In the genomic region with DNA sequence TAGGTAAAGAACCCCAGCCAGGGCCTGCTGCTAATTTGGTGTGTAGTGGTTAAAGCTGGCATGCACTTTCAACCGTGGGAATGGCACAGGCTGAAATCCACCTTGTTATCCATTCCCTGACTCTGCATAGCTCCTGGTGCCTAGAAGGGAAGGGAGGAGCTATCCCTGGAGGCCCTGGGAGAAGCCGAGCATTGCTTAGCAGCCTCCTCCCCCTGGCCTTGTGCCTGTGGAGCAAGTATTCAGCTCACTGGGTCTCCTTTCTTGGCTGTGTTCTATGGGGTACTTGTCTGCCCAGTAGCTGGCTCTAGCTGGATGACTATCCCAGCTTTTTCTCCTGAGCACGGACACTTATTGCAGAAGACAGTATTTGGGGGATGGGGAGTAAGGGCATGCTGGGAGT, we compare ENCODE assay signal across 15 mouse cellular contexts. TPM values are rescaled to one million over a fixed set of nuclear protein-coding genes. Genes with fewer than 3 reads are reported as not detected.
DNase-seq lines count a peak whose midpoint lies in the region; ATAC-seq lines count a peak whose summit lies in the region.
"Had no signal": no experiment of that assay in that cellular context is flagged by ENCODE, and none has a peak within 500 bp of the region (broad histone marks: within the 10 kb centered on the region; RNA-seq: fewer than 3 reads in every experiment).

No protein-coding gene starts in this region.

- no peaks in the 10 kb centered on the region for H3K9me3 ChIP-seq in forebrain, embryonic 14.5 days (replicated peaks; ENCODE audit: control insufficient read depth, low read length)
- H3K9me3 ChIP-seq in forebrain, embryonic 12.5 days: no peaks in the 10 kb centered on the region
- H3K9me3 ChIP-seq: limb, embryonic 13.5 days; lung, embryonic 15.5 days had no signal

- peaks cover 20% of the 10 kb centered on the region for H3K27me3 ChIP-seq in forebrain, embryonic 14.5 days (replicated peaks; ENCODE audit: control insufficient read depth, insufficient read depth, low read length)
- H3K27me3 ChIP-seq in forebrain, embryonic 12.5 days: peaks cover 41% of the 10 kb centered on the region

- H3K4me2 ChIP-seq in forebrain, embryonic 14.5 days (ENCODE audit: low read length): no peak overlapping the region
- H3K4me2 ChIP-seq in forebrain, embryonic 12.5 days: no peak overlapping the region
- H3K4me2 ChIP-seq: heart, embryonic 11.5 days; limb, embryonic 13.5 days; lung, embryonic 15.5 days had no signal

- H3K9ac ChIP-seq in forebrain, embryonic 14.5 days (ENCODE audit: low read length): no peak overlapping the region
- H3K9ac ChIP-seq in forebrain, embryonic 12.5 days: no peak overlapping the region
- H3K9ac ChIP-seq: limb, embryonic 13.5 days; lung, embryonic 15.5 days had no signal

- DNase-seq in forebrain, embryonic 14.5 days (ENCODE audit: low spot score): peak; percentile 59
- DNase-seq in layer of hippocampus, postnatal 10 days (ENCODE audit: low spot score in 2 of 2): peak; percentile 61 to 68
- no peak for DNase-seq in layer of hippocampus, postnatal 25 days (ENCODE audit: extremely low spot score in 1 of 2, low spot score in 1 of 2)
- DNase-seq in Muller cell, postnatal 12 days (ENCODE audit: inconsistent ontology term): peak; percentile 57
- peak; percentile 57 for DNase-seq in kidney, adult 9 months
- no peak for DNase-seq in embryo, embryonic 10 days (ENCODE audit: low spot score)
- no peak for DNase-seq in heart, postnatal 25 days (ENCODE audit: low spot score)
- DNase-seq: cerebellum, adult 11 months; thymus, adult 18-20 months had no signal

- H3K27ac ChIP-seq in forebrain, embryonic 14.5 days (ENCODE audit: low read depth, low read length): no peak overlapping the region
- H3K27ac ChIP-seq in forebrain, embryonic 12.5 days: no peak overlapping the region
- H3K27ac ChIP-seq: limb, embryonic 13.5 days; lung, embryonic 15.5 days had no signal

- 20% methylated on average over 3 of the region's 3 CpGs for WGBS in forebrain, embryonic 14.5 days
- WGBS in forebrain, embryonic 12.5 days: 30% methylated on average over 3 of the region's 3 CpGs

- H3K4me3 ChIP-seq in forebrain, embryonic 14.5 days (ENCODE audit: low read depth, low read length): no peak overlapping the region
- H3K4me3 ChIP-seq in forebrain, embryonic 12.5 days (replicated peaks): no peak overlapping the region
- H3K4me3 ChIP-seq: limb, embryonic 13.5 days; lung, embryonic 15.5 days had no signal

- H3K36me3 ChIP-seq in forebrain, embryonic 14.5 days (ENCODE audit: control insufficient read depth, insufficient read depth, low read length): no peaks in the 10 kb centered on the region
- H3K36me3 ChIP-seq in forebrain, embryonic 12.5 days (replicated peaks): no peaks in the 10 kb centered on the region
- H3K36me3 ChIP-seq: limb, embryonic 13.5 days; lung, embryonic 15.5 days had no signal

- peak; percentile 40 for ATAC-seq in forebrain, embryonic 14.5 days
- ATAC-seq in forebrain, embryonic 12.5 days (ENCODE audit: low FRiP score): no peak
- ATAC-seq: intestine, embryonic 16.5 days had no signal

- peaks cover 10% of the 10 kb centered on the region; the same call in 1 of the 2 replicates for H3K4me1 ChIP-seq in forebrain, embryonic 14.5 days (ENCODE audit: control insufficient read depth, insufficient read depth, low read length)
- peaks cover 26% of the 10 kb centered on the region for H3K4me1 ChIP-seq in forebrain, embryonic 12.5 days

- intact Hi-C loops in heart, postnatal 25 days (cut with DNase I): no loop called here

RNA-seq across cellular contexts. Expression of gene Grid1, which starts 6.0 kb away (rescaled TPM):
- polyA plus RNA-seq in forebrain, embryonic 14.5 days (2014; fragmentation: Nextera tagmentation; extraction: Ambion mirVana): 1.1 and 1.9 TPM in 2 replicates
- polyA plus RNA-seq in forebrain, embryonic 12.5 days (2016; fragmentation: Nextera tagmentation; extraction: Ambion mirVana): 0.90 and 1.5 TPM in 2 replicates
- total RNA-seq in layer of hippocampus, postnatal 10 days (2021): 10 to 100 TPM; 48.4 to 51.1 TPM
- 10 to 100 TPM; 52.6 to 53.9 TPM for total RNA-seq in layer of hippocampus, postnatal 25 days (2021)
- not detected for total RNA-seq in heart, postnatal 25 days (2021)
- total RNA-seq: neutrophil, adult 5-6 weeks had no signal

Comparison
In these comparisons a context has a peak if more than half of its experiments do, and no peak if none do; other contexts are left out.
1. DNase-seq: peak in forebrain, embryonic 14.5 days (single experiment), layer of hippocampus, postnatal 10 days (2 of 2), Muller cell, postnatal 12 days (single experiment) and kidney, adult 9 months (single experiment); none in layer of hippocampus, postnatal 25 days (0 of 2), embryo, embryonic 10 days (single experiment) and heart, postnatal 25 days (single experiment).
2. RNA of gene Grid1, which starts 6.0 kb away (total RNA-seq): 52.6 to 53.9 TPM in layer of hippocampus, postnatal 25 days and 48.4 to 51.1 TPM in layer of hippocampus, postnatal 10 days; not detected in heart, postnatal 25 days; every median in the first group is over 10 times any median in the second.